Mouse (Mus musculus) urinary bladder, adult 2 months (tissue): ENCODE data around the gene Sprr1a. TPM values are rescaled to one million over a fixed set of nuclear protein-coding genes. Genes with fewer than 3 reads are reported as not detected.
"Not testable (repeated sequence)": the region's sequence is repeated elsewhere in the genome, so short reads cannot be mapped to it uniquely, and the experiment has no call there.

Experiments used
- DNase-seq: peaks from one replicate; pipeline ENCODE4 v3.0.0; 2022; ENCODE audit warnings: low spot score
- polyA plus RNA-seq: library from polyadenylated mRNA; depleted of rRNA; stranded (reverse); fragments of >200 nt; gene quantifications from 2 replicates; pipeline ENCODE4 v1.2.3, GENCODE M21; 2012; rRNA removed

Sprr1a gene
- polyA plus RNA-seq: 1,821 and 2,005 TPM in 2 replicates

DNA sequence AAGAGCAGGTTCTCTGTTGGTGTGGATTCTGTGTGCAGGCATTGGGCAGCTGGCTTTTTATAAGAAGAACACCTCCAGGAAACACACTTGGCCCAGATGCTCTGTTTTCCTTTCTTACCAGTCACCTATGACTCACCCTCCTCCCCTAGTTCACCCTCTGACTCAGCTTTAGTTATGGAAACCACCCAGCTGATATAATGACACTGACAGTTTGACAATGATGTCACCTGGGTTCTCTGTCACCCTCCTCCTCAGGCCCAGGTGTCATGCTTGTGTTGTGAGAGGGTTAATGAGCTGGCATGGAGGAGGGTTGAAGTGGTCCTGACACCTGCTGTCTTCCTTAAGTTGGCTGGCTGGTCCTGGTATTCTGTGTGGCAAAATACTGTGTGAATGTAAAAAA lies at the start of gene Sprr1a:
Sprr1a (minus strand) TSS at position 33 of the 400 bp plus-strand sequence.
- DNase-seq: no peak

DNA sequence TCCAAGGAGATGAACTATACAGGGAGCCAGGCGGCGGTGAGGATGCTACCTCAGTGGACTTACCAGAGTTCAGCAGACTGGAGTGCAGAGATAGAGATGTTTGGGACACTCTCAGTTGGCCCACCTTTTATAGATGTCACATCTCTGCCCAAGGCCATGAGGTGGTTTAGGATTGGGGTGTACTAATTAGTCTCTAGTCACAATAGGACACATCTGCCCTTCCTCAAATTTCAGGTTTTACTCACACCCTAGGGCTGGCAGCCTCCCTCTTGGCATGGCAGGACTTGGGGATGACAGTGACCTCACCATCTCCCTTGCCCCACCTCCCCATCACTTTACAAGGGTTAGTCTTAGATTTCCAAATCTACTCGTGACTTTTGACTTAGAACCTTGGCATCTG lies 48.7 kb upstream of the Sprr1a start, which contains the start of gene 2310046K23Rik:
2310046K23Rik (minus strand) TSS at position 101 of the 400 bp plus-strand sequence.
- DNase-seq: no peak

DNA sequence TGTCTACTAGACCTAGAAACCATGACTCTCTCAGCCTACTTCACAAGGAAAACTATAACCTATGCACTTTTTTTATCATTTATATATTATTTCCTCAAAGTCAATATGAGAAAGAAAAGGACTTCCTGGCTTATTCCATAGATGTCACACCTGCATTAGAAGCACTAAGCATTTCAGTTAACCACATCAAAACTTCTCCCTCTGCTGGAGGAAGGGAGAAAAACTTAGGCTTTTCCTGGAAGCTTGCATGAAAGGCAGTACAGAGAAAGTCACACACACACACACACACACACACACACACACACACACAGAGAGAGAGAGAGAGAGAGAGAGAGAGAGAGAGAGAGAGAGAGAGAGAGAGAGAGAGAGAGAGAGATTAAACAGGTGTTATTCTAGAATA lies 26.6 kb upstream of the Sprr1a start:
- no peak for DNase-seq

DNA sequence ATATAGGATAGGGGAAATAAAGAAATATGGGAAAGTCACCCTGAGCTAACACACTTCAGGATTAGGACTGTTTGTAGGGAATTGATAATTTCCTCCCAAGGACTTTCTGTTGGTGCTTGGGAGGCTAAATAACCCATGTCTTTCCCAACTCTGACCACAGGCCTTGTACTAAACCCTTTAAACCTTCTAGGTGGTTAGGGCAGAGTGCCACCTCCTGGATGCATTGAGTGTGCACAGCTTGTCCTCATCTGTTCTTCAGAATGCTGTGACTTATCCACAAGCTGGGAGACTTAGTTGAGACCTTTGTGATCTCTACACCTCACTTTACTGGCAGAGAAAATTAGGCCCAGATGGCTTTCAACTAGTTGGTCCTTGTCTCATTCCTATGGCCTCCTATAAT lies 25.1 kb upstream of the Sprr1a start:
- DNase-seq: no peak

DNA sequence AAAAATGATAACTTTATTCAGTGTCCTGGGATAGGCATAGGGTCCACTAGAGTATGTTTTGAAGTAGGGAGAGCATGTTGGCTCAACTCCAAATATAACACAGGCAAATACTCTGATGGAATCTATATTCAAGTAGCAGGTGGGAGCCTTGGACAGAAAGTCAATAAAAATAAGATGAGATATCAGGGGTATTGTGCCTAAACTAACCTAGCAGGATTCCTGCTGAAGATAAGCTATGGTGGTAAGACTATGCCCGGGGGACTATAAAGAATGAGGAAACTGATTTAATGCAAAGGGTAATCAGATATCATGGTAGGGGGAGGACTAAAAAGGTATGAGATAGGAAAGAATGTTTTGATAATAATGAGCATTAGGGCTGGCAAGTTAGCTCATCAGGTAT lies 22.5 kb upstream of the Sprr1a start:
- DNase-seq: no peak

DNA sequence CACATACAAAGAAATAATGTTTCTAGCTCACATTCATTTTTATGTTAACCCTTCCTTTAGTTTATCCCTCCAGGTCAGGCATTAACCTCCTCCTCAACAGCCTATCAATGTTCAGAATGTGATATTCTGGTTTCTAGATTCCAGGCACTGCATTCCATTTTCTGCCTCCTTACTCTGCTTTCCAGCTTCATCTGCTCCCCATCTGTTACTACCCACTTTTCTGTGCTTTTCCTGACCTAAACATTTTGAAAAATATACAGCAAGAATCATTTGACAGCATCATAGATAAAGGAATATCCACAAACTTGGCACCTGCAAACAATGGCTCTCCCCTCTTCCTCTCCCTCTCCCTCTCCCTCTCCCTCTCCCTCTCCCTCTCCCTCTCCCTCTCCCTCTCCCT lies 17.8 kb upstream of the Sprr1a start:
- no peak for DNase-seq

DNA sequence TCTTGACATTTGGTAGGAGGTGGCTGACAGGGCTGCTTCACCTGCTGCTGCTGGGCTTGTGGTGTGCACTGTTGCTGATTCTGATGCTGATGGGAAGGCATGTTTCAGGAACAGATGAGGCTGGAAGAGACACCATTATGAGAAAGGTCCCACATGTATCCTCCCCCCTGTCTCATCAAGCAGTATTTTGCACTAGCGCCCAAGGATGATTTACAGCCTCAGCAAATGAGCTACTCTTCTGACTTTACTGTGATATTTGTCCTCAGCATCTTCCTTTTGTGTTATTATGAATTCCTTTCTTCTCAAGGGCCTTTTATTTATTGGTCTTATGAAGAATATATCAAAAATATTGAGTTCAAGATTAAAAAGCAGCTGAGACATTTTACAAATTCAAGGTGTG lies 14.7 kb upstream of the Sprr1a start, which contains the start of gene Sprr4:
Sprr4 (minus strand) TSS at position 101 of the 400 bp plus-strand sequence.
- DNase-seq: no peak

DNA sequence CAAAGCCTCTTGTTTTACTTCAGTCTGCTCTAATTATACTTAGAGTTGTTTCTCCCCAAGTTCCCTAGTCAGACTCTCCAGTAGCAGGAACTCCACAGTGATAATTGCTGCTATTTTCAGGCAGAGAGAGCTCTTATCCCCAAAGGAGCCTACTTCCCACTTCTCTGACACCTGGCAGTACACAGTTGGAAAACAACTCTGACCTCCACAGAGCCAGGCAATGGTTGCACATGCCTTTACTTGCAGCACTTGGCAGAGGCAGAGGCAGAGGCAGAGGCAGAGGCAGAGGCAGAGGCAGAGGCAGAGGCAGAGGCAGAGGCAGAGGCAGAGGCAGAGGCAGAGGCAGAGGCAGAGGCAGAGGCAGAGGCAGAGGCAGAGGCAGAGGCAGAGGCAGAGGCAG lies 4.6 kb upstream of the Sprr1a start:
- DNase-seq: not testable (repeated sequence)

DNA sequence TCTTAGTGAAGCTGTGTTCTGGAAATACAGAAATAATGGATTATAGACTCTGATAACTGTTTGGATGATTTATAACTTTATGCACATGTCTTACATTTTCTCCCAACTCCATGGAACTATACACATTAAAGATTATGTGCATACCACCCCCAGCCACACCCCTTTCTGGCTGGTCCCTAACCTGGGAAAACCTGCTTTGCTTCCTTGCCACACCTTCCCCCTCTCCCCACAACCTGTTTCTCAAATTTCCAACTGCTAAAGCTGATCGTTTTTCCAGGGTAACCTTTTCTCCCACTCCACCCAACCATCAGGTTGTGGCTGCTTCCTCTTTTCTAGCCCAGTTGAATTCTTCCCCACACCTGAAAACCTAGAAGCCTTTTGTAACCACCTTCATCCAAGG lies 612 bp upstream of the Sprr1a start:
- DNase-seq: no peak

DNA sequence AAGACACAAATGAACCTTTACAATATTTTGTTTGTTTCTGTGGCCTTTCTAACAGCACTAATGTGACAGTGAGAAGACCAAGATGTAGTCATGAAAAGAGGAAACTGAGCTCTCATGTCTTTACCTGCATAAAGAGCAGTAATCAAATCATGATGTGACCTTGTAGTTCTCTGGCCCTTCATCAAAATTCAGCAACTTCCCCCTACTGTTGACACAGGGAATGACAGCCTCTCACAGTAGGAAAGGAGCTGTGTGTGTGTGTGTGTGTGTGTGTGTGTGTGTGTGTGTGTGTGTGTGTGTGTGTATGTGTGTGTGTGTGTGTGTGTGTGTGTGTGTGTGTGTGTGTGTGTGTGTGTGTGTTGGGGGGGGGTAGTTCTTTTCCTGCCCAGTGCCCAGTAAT lies 4.4 kb downstream of the Sprr1a start:
- not testable (repeated sequence) for DNase-seq

DNA sequence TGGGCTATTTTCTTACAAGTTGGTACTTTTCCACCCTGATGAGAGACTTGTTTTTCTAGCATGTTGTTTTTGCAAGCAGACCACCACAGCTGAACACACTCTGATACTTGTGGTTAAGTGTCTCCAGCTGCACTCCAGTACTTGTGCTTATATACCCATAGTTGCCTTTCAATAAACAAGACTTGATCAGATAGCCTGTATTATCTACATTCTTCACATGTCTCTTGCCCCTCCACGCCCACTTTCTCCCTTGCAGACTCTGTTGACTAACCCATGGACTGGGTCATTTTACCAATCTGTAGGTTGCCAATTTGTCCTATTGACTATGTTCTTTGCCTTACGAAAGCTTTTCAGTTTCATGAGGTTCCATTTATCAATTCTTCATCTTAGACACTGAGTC lies 15.6 kb downstream of the Sprr1a start:
- DNase-seq: no peak

DNA sequence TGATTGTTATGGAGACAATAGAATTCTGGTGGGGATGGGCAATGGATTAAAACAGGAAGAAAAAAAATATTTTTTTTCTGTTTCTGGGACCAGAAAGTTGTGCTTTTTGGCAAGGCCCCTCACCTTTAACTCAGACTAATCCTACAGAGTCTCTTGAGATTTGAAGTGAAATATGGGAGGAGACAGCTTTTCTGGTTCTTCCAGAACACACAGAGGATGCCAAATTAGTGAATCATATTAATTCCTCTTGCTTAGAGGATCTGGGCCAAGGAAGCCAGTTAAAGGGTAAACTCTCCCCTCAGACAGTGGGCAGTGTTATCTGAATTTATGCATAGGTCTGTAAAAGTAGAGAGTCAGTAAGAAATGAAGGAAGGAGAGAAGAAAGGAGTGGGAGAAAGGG lies 18.3 kb downstream of the Sprr1a start:
- no peak for DNase-seq

DNA sequence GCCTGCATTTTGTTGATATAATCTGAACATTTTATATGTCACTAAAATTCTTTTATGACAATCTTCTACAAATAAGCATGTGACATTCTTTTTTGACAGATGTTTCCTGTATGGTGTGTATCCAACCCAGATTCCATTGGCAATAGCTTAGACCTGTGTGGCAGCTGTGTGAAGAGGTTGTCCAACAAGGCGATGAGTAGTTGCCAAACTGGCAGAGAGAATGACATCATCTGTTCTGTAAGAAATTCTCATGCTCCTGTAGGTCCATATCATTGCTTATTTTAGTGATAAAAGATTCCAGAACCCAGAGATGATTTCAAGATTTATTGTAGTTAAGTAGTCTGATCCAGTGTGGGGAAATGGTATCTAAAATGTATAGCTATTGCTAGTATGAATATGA lies 19.1 kb downstream of the Sprr1a start:
- DNase-seq: no peak

DNA sequence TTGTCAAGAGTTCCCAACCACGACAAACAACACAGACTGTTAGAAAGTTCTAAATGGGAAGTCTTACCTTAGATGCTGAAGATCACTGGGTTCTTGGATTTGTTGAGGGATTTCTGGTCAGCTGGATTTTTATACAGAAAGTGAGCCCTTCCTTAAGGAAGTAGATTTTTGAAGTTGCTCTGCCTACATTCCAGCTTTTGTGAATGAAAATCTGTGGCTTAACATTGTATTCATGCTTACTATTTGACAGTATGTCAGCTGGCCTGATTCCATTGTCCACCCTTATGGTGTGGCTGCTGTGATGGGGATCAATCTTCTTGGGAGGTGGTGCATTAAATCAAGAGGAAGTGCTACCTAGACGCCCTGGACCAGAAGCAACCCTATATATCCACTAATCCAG lies 27.1 kb downstream of the Sprr1a start, which contains the start of gene Sprr3:
Sprr3 (minus strand) TSS at position 101 of the 400 bp plus-strand sequence.
- DNase-seq: no peak

DNA sequence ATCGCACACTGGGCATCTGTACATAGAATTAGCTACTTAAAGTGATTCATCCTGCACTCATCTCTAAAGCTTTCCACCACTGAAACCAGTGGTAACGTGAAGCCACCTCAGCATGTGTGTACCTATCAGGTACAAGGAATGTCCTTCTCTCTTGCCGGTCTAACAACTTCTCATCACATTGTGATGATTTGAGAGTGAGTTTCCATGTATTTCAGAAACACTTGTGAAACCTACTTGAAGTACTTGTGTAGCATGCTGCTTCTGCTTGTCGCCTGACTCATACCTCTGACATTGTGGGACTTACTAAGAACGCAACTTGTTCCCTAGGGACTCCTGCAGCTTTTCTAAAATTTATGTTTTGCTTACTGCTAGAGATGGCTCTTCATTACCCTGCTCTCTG lies 30.5 kb downstream of the Sprr1a start:
- DNase-seq: no peak

DNA sequence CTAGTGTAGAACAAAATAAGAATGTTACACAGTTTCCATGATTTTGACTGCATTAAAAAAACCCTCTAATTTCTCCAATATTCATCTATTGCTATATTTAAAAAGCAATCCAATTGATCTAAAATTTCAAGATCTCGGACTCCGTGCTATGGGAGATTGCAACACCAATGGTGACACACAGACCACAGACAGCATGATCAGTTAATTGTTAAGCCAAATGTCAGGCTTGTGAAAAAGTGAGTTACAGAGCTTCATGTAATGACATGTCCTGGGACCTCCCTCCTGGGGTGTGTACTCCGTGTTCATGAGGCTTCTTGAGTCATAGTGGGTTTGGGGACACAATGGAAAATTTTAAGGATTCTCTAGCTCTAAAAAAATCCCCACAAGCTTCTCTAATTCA lies 45.5 kb downstream of the Sprr1a start:
- DNase-seq: no peak

DNA sequence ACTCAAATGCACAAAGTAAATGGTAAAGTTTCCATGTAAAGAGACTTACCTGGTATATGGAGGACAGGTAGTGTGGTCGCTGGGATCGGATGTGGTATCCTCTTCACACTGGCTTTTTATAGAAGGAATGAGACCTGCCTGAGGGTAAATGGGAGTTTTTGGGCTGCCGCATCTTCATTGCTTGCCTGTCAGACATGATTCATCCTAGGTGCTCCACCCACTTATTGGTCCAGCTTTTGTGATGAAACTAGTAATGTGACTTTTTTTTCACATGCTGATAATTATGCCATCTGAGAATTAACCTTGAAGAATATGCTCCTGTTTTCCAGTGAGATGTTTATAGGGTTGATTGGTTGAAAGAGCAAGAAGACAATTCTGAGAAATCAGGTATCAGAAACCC lies 47.0 kb downstream of the Sprr1a start, which contains the start of gene Sprr1b:
Sprr1b (minus strand) TSS at position 101 of the 400 bp plus-strand sequence.
- DNase-seq: no peak

Other genes with a start within 250 kb of the Sprr1a start
- gene Sprr2a3, start 200.5 kb downstream of the Sprr1a start, polyA plus RNA-seq: 820 and 1,217 TPM in 2 replicates
- 0.19 TPM in 1 of 2 replicates, not detected in the other for gene Sprr2b, start 169.3 kb downstream of the Sprr1a start, polyA plus RNA-seq
- gene Sprr2d, start 146.8 kb downstream of the Sprr1a start, polyA plus RNA-seq: not detected in 2 replicates
- not detected in 2 replicates for gene Sprr2e, start 133.8 kb downstream of the Sprr1a start, polyA plus RNA-seq
- 2.6 and 2.8 TPM in 2 replicates for gene Sprr2f, start 120.7 kb downstream of the Sprr1a start, polyA plus RNA-seq
- gene Sprr2h, start 100.2 kb downstream of the Sprr1a start, polyA plus RNA-seq: not detected in 2 replicates
- not detected in 2 replicates for gene Sprr2i, start 77.9 kb downstream of the Sprr1a start, polyA plus RNA-seq
- gene Sprr2j-ps, start 67.8 kb downstream of the Sprr1a start, polyA plus RNA-seq: not detected in 2 replicates
- gene Gm9774, start 56.5 kb downstream of the Sprr1a start, polyA plus RNA-seq: 9.5 and 10.7 TPM in 2 replicates
- gene Sprr2k, start 53.3 kb downstream of the Sprr1a start, polyA plus RNA-seq: not detected in 2 replicates
- not detected in 2 replicates for gene Sprr1b, start 47.1 kb downstream of the Sprr1a start, polyA plus RNA-seq
- gene Sprr3, start 27.2 kb downstream of the Sprr1a start, polyA plus RNA-seq: 0.17 and 0.18 TPM in 2 replicates
- not detected in 2 replicates for gene Sprr4, start 14.6 kb upstream of the Sprr1a start, polyA plus RNA-seq
- not detected in 2 replicates for gene 2310046K23Rik, start 48.6 kb upstream of the Sprr1a start, polyA plus RNA-seq
- gene Ivl, start 87.8 kb upstream of the Sprr1a start, polyA plus RNA-seq: 233 and 291 TPM in 2 replicates
- gene Smcp, start 103.1 kb upstream of the Sprr1a start, polyA plus RNA-seq: 0.18 TPM in 1 of 2 replicates, not detected in the other
- not detected in 2 replicates for gene 2210017I01Rik, start 121.6 kb upstream of the Sprr1a start, polyA plus RNA-seq
- 1.2 and 1.3 TPM in 2 replicates for gene Lce6a, start 135.8 kb upstream of the Sprr1a start, polyA plus RNA-seq
- gene Lce1a1, start 162.4 kb upstream of the Sprr1a start, polyA plus RNA-seq: not detected in 2 replicates
- not detected in 2 replicates for gene Lce1b, start 171.0 kb upstream of the Sprr1a start, polyA plus RNA-seq
- gene Lce1a2, start 184.4 kb upstream of the Sprr1a start, polyA plus RNA-seq: not detected in 2 replicates
- gene Lce1c, start 193.4 kb upstream of the Sprr1a start, polyA plus RNA-seq: 0.15 and 0.33 TPM in 2 replicates
- not detected in 2 replicates for gene Lce1d, start 201.3 kb upstream of the Sprr1a start, polyA plus RNA-seq
- not detected in 2 replicates for gene Lce1e, start 223.2 kb upstream of the Sprr1a start, polyA plus RNA-seq
- gene Lce1f, start 234.5 kb upstream of the Sprr1a start, polyA plus RNA-seq: not detected in 2 replicates